Mouse (Mus musculus) erythroid progenitor cell, adult 5-6 weeks (primary cell): Measurements from ENCODE around the gene Kmo. TPM values are rescaled to one million over a fixed set of nuclear protein-coding genes. Genes with fewer than 3 reads are reported as not detected.

ENCODE experiments used
- ATAC-seq: replicated peaks from 2 replicates; pipeline ENCODE4 v1.8.0; 2016; ENCODE audit warnings: moderate number of reproducible peaks, mild to moderate bottlenecking, moderate TSS enrichment, inconsistent platforms; ENCODE audit not compliant: poor library complexity, low FRiP score, severe bottlenecking
- total RNA-seq, 2 experiments: library from RNA; stranded (forward) in 1 of 2; stranded (reverse) in 1 of 2; fragments of 150-400 nt in 1 of 2; fragments of 186-747, 209-891 nt in 1 of 2; gene quantifications; 2 replicates each; pipeline versions ENCODE4 v1.2.3 to v1.2.4; 2015 to 2017; ENCODE audit warnings: low replicate concordance in 2 of 2

Gene Kmo
- total RNA-seq, 2 experiments from 2014 or later, result 2.5 to 3.8 TPM

GRCm38 (mm10) chr1:175630345-175630744 is 10.2 kb downstream of the Kmo start:
- ATAC-seq, result no peak

- no peak for ATAC-seq
These were observed 10.9 kb downstream of the Kmo start for GRCm38 (mm10) chr1:175631080-175631479.

GRCm38 (mm10) chr1:175631721-175632221 is 11.6 kb downstream of the Kmo start:
- no peak for ATAC-seq

- no peak for ATAC-seq
These were observed 12.3 kb downstream of the Kmo start for GRCm38 (mm10) chr1:175632470-175632869.

- ATAC-seq, result no peak
These were observed 17.5 kb downstream of the Kmo start for GRCm38 (mm10) chr1:175637677-175638076.

GRCm38 (mm10) chr1:175639072-175639471 is 18.9 kb downstream of the Kmo start:
- ATAC-seq, result no peak

- no peak for ATAC-seq
These were observed 20.4 kb downstream of the Kmo start for GRCm38 (mm10) chr1:175640435-175641150.

GRCm38 (mm10) chr1:175643496-175644265 is 23.5 kb downstream of the Kmo start:
- no peak for ATAC-seq

- ATAC-seq, result no peak
These were observed 26.8 kb downstream of the Kmo start for GRCm38 (mm10) chr1:175646952-175647351.

GRCm38 (mm10) chr1:175648615-175649014 is 28.4 kb downstream of the Kmo start:
- ATAC-seq, result no peak

- ATAC-seq, result no peak
These were observed 39.7 kb downstream of the Kmo start for GRCm38 (mm10) chr1:175659900-175660299.

GRCm38 (mm10) chr1:175668666-175669405 is 48.7 kb downstream of the Kmo start:
- ATAC-seq, result no peak

GRCm38 (mm10) chr1:175669456-175669855 is 49.3 kb downstream of the Kmo start:
- ATAC-seq, result no peak

GRCm38 (mm10) chr1:175670042-175670441 is 49.9 kb downstream of the Kmo start:
- no peak for ATAC-seq

GRCm38 (mm10) chr1:175671626-175672025 is 51.4 kb downstream of the Kmo start:
- no peak for ATAC-seq

- no peak for ATAC-seq
These were observed 53.6 kb downstream of the Kmo start for GRCm38 (mm10) chr1:175673563-175674325.

GRCm38 (mm10) chr1:175675116-175675515 is 54.9 kb downstream of the Kmo start:
- no peak for ATAC-seq

- no peak for ATAC-seq
These were observed 57.3 kb downstream of the Kmo start for GRCm38 (mm10) chr1:175677459-175677858.

GRCm38 (mm10) chr1:175680995-175681394 is 60.8 kb downstream of the Kmo start:
- no peak for ATAC-seq
